Mouse (Mus musculus) embryonic facial prominence, embryonic 13.5 days (tissue): ENCODE measurements around the gene Ccdc153. TPM values are rescaled to one million over a fixed set of nuclear protein-coding genes. Genes with fewer than 3 reads are reported as not detected.

Experiments
- ATAC-seq: fragments of 200-750 bp; cut with Nextera tagmentation; 2 replicates; pipeline ENCODE4 v1.8.0; 2017; ENCODE audit warnings: low read depth; ENCODE audit not compliant: insufficient number of reproducible peaks, insufficient read depth, low FRiP score, low TSS enrichment
- H3K27ac ChIP-seq: fragments of 300-500 bp; sonication (generic); 2 replicates; pipeline ENCODE4 v1.5.1; 2015; ENCODE audit warnings: moderate library complexity, mild to moderate bottlenecking, inconsistent platforms
- H3K27me3 ChIP-seq: fragments of 300-500 bp; sonication (generic); 2 replicates; pipeline ENCODE4 v1.6.1; 2015; ENCODE audit warnings: mild to moderate bottlenecking, inconsistent platforms
- H3K36me3 ChIP-seq: fragments of 300-500 bp; sonication (generic); 2 replicates; pipeline ENCODE4 v1.6.1; 2015; ENCODE audit warnings: mild to moderate bottlenecking, inconsistent platforms
- H3K4me1 ChIP-seq: fragments of 300-500 bp; sonication (generic); 2 replicates; pipeline ENCODE4 v1.6.1; 2015; ENCODE audit warnings: inconsistent platforms
- H3K4me2 ChIP-seq: fragments of 300-500 bp; sonication (generic); 2 replicates; pipeline ENCODE4 v1.6.1; 2015; ENCODE audit warnings: moderate library complexity, mild to moderate bottlenecking, inconsistent platforms
- H3K4me3 ChIP-seq: fragments of 300-500 bp; sonication (generic); 2 replicates; pipeline ENCODE4 v1.5.1; 2015; ENCODE audit warnings: mild to moderate bottlenecking, inconsistent platforms
- H3K9ac ChIP-seq: fragments of 300-500 bp; sonication (generic); 2 replicates; pipeline ENCODE4 v1.6.1; 2015; ENCODE audit warnings: mild to moderate bottlenecking, inconsistent platforms
- H3K9me3 ChIP-seq: fragments of 300-500 bp; sonication (generic); 2 replicates; pipeline ENCODE4 v1.6.1; 2016; ENCODE audit warnings: inconsistent platforms
- WGBS: fragments of 180-500 bp; shearing (Covaris S2); methylation state at CpG from one replicate; pipeline ENCODE4 v1.1.7; 2015; ENCODE audit warnings: mixed read lengths; 5-methylcytosine and 5-hydroxymethylcytosine counted together
- polyA plus RNA-seq: library from polyadenylated mRNA; unstranded; fragments of >200 nt; fragmentation: Nextera tagmentation; extraction: Ambion mirVana; gene quantifications from 2 replicates; pipeline ENCODE4 v1.2.1, GENCODE M21; 2015

The Ccdc153 gene
- polyA plus RNA-seq, 1 experiment from 2014 or later, result not detected

- H3K9ac ChIP-seq, result no peak overlapping the region
- peaks cover 19% of the 10 kb centered on the region for H3K4me1 ChIP-seq
- H3K9me3 ChIP-seq, result no peaks in the 10 kb centered on the region
- WGBS, result 85% methylated on average over 10 of the region's 10 CpGs
- no peaks in the 10 kb centered on the region for H3K27me3 ChIP-seq
- no peak overlapping the region for H3K27ac ChIP-seq
- no peak overlapping the region for H3K4me3 ChIP-seq
- H3K4me2 ChIP-seq, result no peak overlapping the region
- ATAC-seq, result no peak
- peaks cover 20% of the 10 kb centered on the region for H3K36me3 ChIP-seq
These were observed 18.5 kb downstream of the Ccdc153 start for GRCm38 (mm10) chr9:44259014-44259413.

GRCm38 (mm10) chr9:44261388-44261787, 20.9 kb downstream of the Ccdc153 start:
- H3K27ac ChIP-seq, result no peak overlapping the region
- no peak overlapping the region for H3K9ac ChIP-seq
- H3K9me3 ChIP-seq, result no peaks in the 10 kb centered on the region
- WGBS, result 78% methylated on average over 14 of the region's 14 CpGs
- H3K4me1 ChIP-seq, result no peaks in the 10 kb centered on the region
- H3K4me3 ChIP-seq, result no peak overlapping the region
- H3K4me2 ChIP-seq, result no peak overlapping the region
- peaks cover 13% of the 10 kb centered on the region for H3K36me3 ChIP-seq
- ATAC-seq, result no peak
- no peaks in the 10 kb centered on the region for H3K27me3 ChIP-seq

GRCm38 (mm10) chr9:44266478-44267226, 26.2 kb downstream of the Ccdc153 start:
- Histone ChIP-seq H3K27ac (peak overlapping the region; percentile 84), H3K4me3 (peak overlapping the region; percentile 56), H3K9ac (peak overlapping the region; percentile 93), H3K36me3 (peaks cover 10% of the 10 kb centered on the region), H3K4me2 (peak overlapping the region; percentile 87), H3K9me3 (no peaks in the 10 kb centered on the region), H3K4me1 (peaks cover 15% of the 10 kb centered on the region), H3K27me3 (no peaks in the 10 kb centered on the region)
- 70% methylated on average over 8 of the region's 8 CpGs for WGBS
- ATAC-seq, result no peak

GRCm38 (mm10) chr9:44267319-44268026, 27.0 kb downstream of the Ccdc153 start:
- peak overlapping the region; percentile 87 for H3K4me2 ChIP-seq
- H3K4me1 ChIP-seq, result peaks cover 15% of the 10 kb centered on the region
- peak overlapping the region; percentile 93 for H3K9ac ChIP-seq
- H3K27ac ChIP-seq, result peak overlapping the region; percentile 84
- ATAC-seq, result no peak; the same call in 1 of the 2 replicates
- H3K4me3 ChIP-seq, result peak overlapping the region; percentile 56
- H3K27me3 ChIP-seq, result no peaks in the 10 kb centered on the region
- no peaks in the 10 kb centered on the region for H3K9me3 ChIP-seq
- peaks cover 7% of the 10 kb centered on the region for H3K36me3 ChIP-seq
- 8% methylated on average over 19 of the region's 23 CpGs for WGBS

GRCm38 (mm10) chr9:44268027-44268360, 27.5 kb downstream of the Ccdc153 start:
- 4% methylated on average over 28 of the region's 28 CpGs for WGBS

GRCm38 (mm10) chr9:44268432-44268831, 28.0 kb downstream of the Ccdc153 start, which contains the start of gene Nlrx1:
TSS of gene Nlrx1 (minus strand) at chr9:44268599.
- Histone ChIP-seq H3K9ac (peak within 1 kb of the TSS; percentile 93), H3K36me3 (peaks cover 5% of the 10 kb centered on the region), H3K9me3 (no peaks in the 10 kb centered on the region), H3K4me1 (peaks cover 15% of the 10 kb centered on the region), H3K4me2 (peak within 1 kb of the TSS; percentile 87), H3K4me3 (peak within 1 kb of the TSS; percentile 56), H3K27me3 (0 out of 2 replicates have a peak, but pooled peaks cover under 1% of the 10 kb centered on the region), H3K27ac (peak within 1 kb of the TSS; percentile 84)
- ATAC-seq, result no peak
- WGBS, result 71% methylated on average over 6 of the region's 6 CpGs

More at GRCm38 (mm10) chr9:44268027-44268360, 27.5 kb downstream of the Ccdc153 start:
- Histone ChIP-seq H3K4me2 (peak overlapping the region; percentile 87), H3K9ac (peak overlapping the region; percentile 93), H3K4me1 (peaks cover 15% of the 10 kb centered on the region), H3K9me3 (no peaks in the 10 kb centered on the region), H3K27ac (peak overlapping the region; percentile 84), H3K4me3 (peak overlapping the region; percentile 56), H3K36me3 (peaks cover 7% of the 10 kb centered on the region), H3K27me3 (no peaks in the 10 kb centered on the region)
- ATAC-seq, result peak; percentile 80

GRCm38 (mm10) chr9:44269077-44269476, 28.6 kb downstream of the Ccdc153 start:
- Histone ChIP-seq H3K9me3 (no peaks in the 10 kb centered on the region), H3K4me1 (peaks cover 15% of the 10 kb centered on the region), H3K4me2 (no peak overlapping the region), H3K9ac (no peak overlapping the region), H3K27me3 (0 out of 2 replicates have a peak, but pooled peaks cover 3% of the 10 kb centered on the region), H3K4me3 (no peak overlapping the region), H3K27ac (no peak overlapping the region), H3K36me3 (no peaks in the 10 kb centered on the region)
- no peak for ATAC-seq
- WGBS, result 79% methylated on average over 3 of the region's 3 CpGs

- no peak for ATAC-seq
- Histone ChIP-seq H3K9ac (no peak overlapping the region), H3K4me2 (no peak overlapping the region), H3K27me3 (0 out of 2 replicates have a peak, but pooled peaks cover 3% of the 10 kb centered on the region), H3K36me3 (peaks cover 1% of the 10 kb centered on the region; the same call in 1 of the 2 replicates), H3K9me3 (no peaks in the 10 kb centered on the region), H3K4me3 (no peak overlapping the region), H3K4me1 (peaks cover 15% of the 10 kb centered on the region), H3K27ac (no peak overlapping the region)
- 78% methylated on average over 4 of the region's 4 CpGs for WGBS
These were observed 29.5 kb downstream of the Ccdc153 start for GRCm38 (mm10) chr9:44269973-44270372.

GRCm38 (mm10) chr9:44283183-44283582, 42.7 kb downstream of the Ccdc153 start:
- no peak overlapping the region for H3K4me3 ChIP-seq
- ATAC-seq, result no peak
- 73% methylated on average over 5 of the region's 5 CpGs for WGBS

GRCm38 (mm10) chr9:44286256-44286850, 45.9 kb downstream of the Ccdc153 start:
- Histone ChIP-seq H3K9me3 (no peaks in the 10 kb centered on the region), H3K4me2 (peak overlapping the region; percentile 95), H3K27me3 (peaks cover 46% of the 10 kb centered on the region), H3K9ac (0 out of 2 replicates have a peak overlapping the region, but pooled peaks have one; percentile 44), H3K36me3 (peaks cover 19% of the 10 kb centered on the region), H3K4me1 (peaks cover 24% of the 10 kb centered on the region), H3K4me3 (no peak overlapping the region), H3K27ac (no peak overlapping the region)
- WGBS, result 8% methylated on average over 6 of the region's 6 CpGs
- ATAC-seq, result no peak

More at GRCm38 (mm10) chr9:44283183-44283582, 42.7 kb downstream of the Ccdc153 start:
- Histone ChIP-seq H3K27me3 (peaks cover 25% of the 10 kb centered on the region), H3K36me3 (peaks cover 28% of the 10 kb centered on the region), H3K27ac (no peak overlapping the region), H3K4me1 (peaks cover 14% of the 10 kb centered on the region), H3K9ac (no peak overlapping the region), H3K4me2 (no peak overlapping the region), H3K9me3 (no peaks in the 10 kb centered on the region)

- Histone ChIP-seq H3K9ac (peak overlapping the region; percentile 78), H3K36me3 (peaks cover 20% of the 10 kb centered on the region), H3K9me3 (no peaks in the 10 kb centered on the region), H3K4me3 (peak overlapping the region; percentile 71), H3K4me2 (peak overlapping the region; percentile 95), H3K27me3 (peaks cover 46% of the 10 kb centered on the region), H3K4me1 (peaks cover 24% of the 10 kb centered on the region), H3K27ac (no peak overlapping the region)
- 5% methylated on average over 11 of the region's 11 CpGs for WGBS
- ATAC-seq, result no peak
These were observed 46.5 kb downstream of the Ccdc153 start for GRCm38 (mm10) chr9:44287003-44287400.
